Mouse (Mus musculus) thymus, postnatal 0 days (tissue): ENCODE data around the gene Ntm. TPM values are rescaled to one million over a fixed set of nuclear protein-coding genes. Genes with fewer than 3 reads are reported as not detected.

Source experiments
- DNase-seq: peaks from one replicate; pipeline ENCODE4 v3.0.0-alpha.2; 2015; ENCODE audit warnings: low spot score
- polyA plus RNA-seq: library from polyadenylated mRNA; unstranded; fragments of >200 nt; fragmentation: Nextera tagmentation; extraction: Ambion mirVana; gene quantifications from 2 replicates; pipeline ENCODE4 v1.2.1, GENCODE M21; 2015

Gene Ntm
- polyA plus RNA-seq, 1 experiment from 2014 or later: 0.74 TPM

GRCm38 (mm10) chr9:29759940-29760339, 203.0 kb downstream of the Ntm start:
- DNase-seq: no peak

- DNase-seq: no peak
These were observed 203.9 kb downstream of the Ntm start for GRCm38 (mm10) chr9:29759060-29759459.

GRCm38 (mm10) chr9:29754374-29754773, 208.6 kb downstream of the Ntm start:
- DNase-seq: no peak

GRCm38 (mm10) chr9:29751396-29751795, 211.5 kb downstream of the Ntm start:
- DNase-seq: no peak

GRCm38 (mm10) chr9:29750371-29751014, 212.4 kb downstream of the Ntm start:
- no peak for DNase-seq

- no peak for DNase-seq
These were observed 214.9 kb downstream of the Ntm start for GRCm38 (mm10) chr9:29748070-29748469.

GRCm38 (mm10) chr9:29738835-29739526, 224.0 kb downstream of the Ntm start:
- DNase-seq: no peak

- DNase-seq: no peak
These were observed 226.9 kb downstream of the Ntm start for GRCm38 (mm10) chr9:29736031-29736430.

GRCm38 (mm10) chr9:29732895-29733294, 230.0 kb downstream of the Ntm start:
- DNase-seq: no peak

GRCm38 (mm10) chr9:29731672-29732071, 231.3 kb downstream of the Ntm start:
- no peak for DNase-seq

- DNase-seq: no peak
These were observed 235.2 kb downstream of the Ntm start for GRCm38 (mm10) chr9:29727540-29728432.

- no peak for DNase-seq
These were observed 241.5 kb downstream of the Ntm start for GRCm38 (mm10) chr9:29721461-29721860.

- no peak for DNase-seq
These were observed 246.1 kb downstream of the Ntm start for GRCm38 (mm10) chr9:29716795-29717194.

- DNase-seq: no peak
These were observed 264.7 kb downstream of the Ntm start for GRCm38 (mm10) chr9:29698276-29698675.

- DNase-seq: no peak
These were observed 268.8 kb downstream of the Ntm start for GRCm38 (mm10) chr9:29694151-29694550.

- no peak for DNase-seq
These were observed 271.6 kb downstream of the Ntm start for GRCm38 (mm10) chr9:29691186-29691855.

GRCm38 (mm10) chr9:29682224-29682623, 280.7 kb downstream of the Ntm start:
- DNase-seq: no peak

GRCm38 (mm10) chr9:29680677-29681076, 282.3 kb downstream of the Ntm start:
- DNase-seq: no peak

GRCm38 (mm10) chr9:29673911-29674310, 289.0 kb downstream of the Ntm start:
- DNase-seq: no peak

- DNase-seq: no peak
These were observed 291.1 kb downstream of the Ntm start for GRCm38 (mm10) chr9:29671861-29672260.

GRCm38 (mm10) chr9:29663286-29663685, 299.7 kb downstream of the Ntm start:
- DNase-seq: no peak
